Mouse (Mus musculus) small intestine, adult 2 months (tissue): Measurements from ENCODE around the gene Sarnp.

Experiments
- CTCF ChIP-seq: fragments of 200-500 bp; IDR thresholded peaks from 2 replicates; pipeline ENCODE4 v1.5.1; 2012; ENCODE audit warnings: low read depth, mild to moderate bottlenecking, control low read depth, inconsistent platforms, low read length, moderate library complexity, mixed read lengths; ENCODE audit not compliant: insufficient replicate concordance, insufficient read length; ENCODE audit errors: extremely low read depth
- POLR2A ChIP-seq: fragments of 200-500 bp; IDR thresholded peaks from 2 replicates; pipeline ENCODE4 v1.6.1; 2012; ENCODE audit warnings: low read depth, mild to moderate bottlenecking, control low read depth, inconsistent platforms, low read length, moderate library complexity

DNA sequence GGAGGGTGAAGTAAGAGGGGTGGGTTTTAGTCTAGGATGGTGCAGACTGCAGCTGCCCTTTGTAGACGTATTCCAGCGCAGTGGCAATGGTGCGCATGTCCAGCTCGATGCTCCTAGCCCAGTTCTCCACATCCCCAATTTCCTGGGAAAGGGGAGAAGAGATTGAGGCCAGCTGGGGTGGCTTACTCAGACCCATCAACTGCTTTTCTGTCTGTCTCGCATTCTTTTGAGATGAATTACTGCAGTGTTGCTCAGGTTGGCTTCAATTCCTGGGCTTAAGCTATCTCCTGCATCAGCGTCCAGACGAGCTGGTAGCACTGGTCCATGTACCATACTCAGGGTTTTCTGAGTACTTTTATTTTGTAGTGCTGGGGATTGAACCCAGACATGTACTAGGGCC is 102.8 kb downstream of the Sarnp start:
- TF ChIP-seq CTCF (no peak), POLR2A (no peak)
